Comparison of ENCODE assay signal across 8 mouse cellular contexts in genomic region chr6:52216691-52217458, GRCm38 (mm10). TPM values are rescaled to one million over a fixed set of nuclear protein-coding genes. Genes with fewer than 3 reads are reported as not detected.
DNase-seq lines count a peak whose midpoint lies in the region; ATAC-seq and TF ChIP-seq lines count a peak whose summit lies in the region.

No protein-coding gene starts in this region.

- H3K9me3 ChIP-seq in ES-Bruce4 (replicated peaks; ENCODE audit: control insufficient read depth, insufficient read depth, low read length, poor library complexity, severe bottlenecking), result no peaks in the 10 kb centered on the region
- H3K9me3 ChIP-seq in limb, embryonic 10.5 days (replicated peaks), result no peaks in the 10 kb centered on the region
- H3K9me3 ChIP-seq in neural tube, embryonic 14.5 days (ENCODE audit: control insufficient read depth, low read length), result no peaks in the 10 kb centered on the region

- ATAC-seq in neural tube, embryonic 14.5 days (ENCODE audit: low read depth), result peak; percentile 15

- peaks cover 57% of the 10 kb centered on the region for H3K27me3 ChIP-seq in ES-Bruce4 (ENCODE audit: control insufficient read depth, insufficient read depth, low read length, poor library complexity, severe bottlenecking)
- peaks cover 41% of the 10 kb centered on the region for H3K27me3 ChIP-seq in limb, embryonic 10.5 days (ENCODE audit: low read depth, poor library complexity, severe bottlenecking)
- no peaks in the 10 kb centered on the region for H3K27me3 ChIP-seq in neural tube, embryonic 14.5 days (ENCODE audit: control insufficient read depth, insufficient read depth, low read length)

- no peaks in the 10 kb centered on the region for H3K4me1 ChIP-seq in ES-Bruce4 (ENCODE audit: control insufficient read depth, insufficient read depth, low read length)
- peaks cover 84% of the 10 kb centered on the region for H3K4me1 ChIP-seq in limb, embryonic 10.5 days
- peaks cover 36% of the 10 kb centered on the region for H3K4me1 ChIP-seq in neural tube, embryonic 14.5 days (ENCODE audit: control insufficient read depth, insufficient read depth, low read length)

- TF ChIP-seq POLR2A in ES-Bruce4 (IDR thresholded peaks at IDR 0.05; ENCODE audit: insufficient read depth, low read length), result no peak

- H3K27ac ChIP-seq in ES-Bruce4 (ENCODE audit: insufficient read depth, low read length), result no peak overlapping the region
- peak overlapping the region; percentile 99 for H3K27ac ChIP-seq in limb, embryonic 10.5 days
- H3K27ac ChIP-seq in neural tube, embryonic 14.5 days (ENCODE audit: low read depth, low read length), result peak overlapping the region; percentile 99

- TF ChIP-seq CTCF in ES-Bruce4 (IDR thresholded peaks at IDR 0.05; ENCODE audit: low read depth, low read length), result no peak

- H3K4me2 ChIP-seq in neural tube, embryonic 14.5 days (ENCODE audit: low read depth, low read length), result peak overlapping the region; percentile 99

- peak overlapping the region; percentile 28 for H3K4me3 ChIP-seq in ES-Bruce4 (ENCODE audit: low read depth, low read length)
- H3K4me3 ChIP-seq in limb, embryonic 10.5 days, result peak overlapping the region; percentile 90
- H3K4me3 ChIP-seq in neural tube, embryonic 14.5 days (ENCODE audit: low read depth, low read length), result peak overlapping the region; percentile 88

- under 1% methylated on average over 60 of the region's 60 CpGs for WGBS in limb, embryonic 10.5 days
- under 1% methylated on average over 60 of the region's 60 CpGs for WGBS in neural tube, embryonic 14.5 days

- TF ChIP-seq EP300 in ES-Bruce4 (IDR thresholded peaks at IDR 0.05; ENCODE audit: insufficient read depth, low read depth, low read length), result no peak

- H3K36me3 ChIP-seq in ES-Bruce4 (ENCODE audit: control insufficient read depth, insufficient read depth, low read length, poor library complexity, severe bottlenecking), result no peaks in the 10 kb centered on the region
- 0 out of 2 replicates have a peak, but pooled peaks cover 4% of the 10 kb centered on the region for H3K36me3 ChIP-seq in limb, embryonic 10.5 days
- H3K36me3 ChIP-seq in neural tube, embryonic 14.5 days (ENCODE audit: control insufficient read depth, insufficient read depth, low read length), result no peaks in the 10 kb centered on the region

- DNase-seq in A20 (ENCODE audit: low read depth, low spot score), result peak; percentile 88
- peak; percentile 80 for DNase-seq in forelimb bud, embryonic 11.5 days (ENCODE audit: low read depth, low spot score)
- DNase-seq in limb, embryonic 10.5 days (ENCODE audit: low spot score), result peak; percentile 81
- no peak for DNase-seq in Muller cell, postnatal 12 days (ENCODE audit: inconsistent ontology term)
- no peak for DNase-seq in frontal cortex, postnatal 25 days (ENCODE audit: low spot score in 2 of 2)
- DNase-seq in right cerebral cortex, postnatal 14 days, result no peak

- H3K9ac ChIP-seq in ES-Bruce4 (ENCODE audit: low read depth, poor library complexity, severe bottlenecking), result peak overlapping the region; percentile 50
- H3K9ac ChIP-seq in neural tube, embryonic 14.5 days (replicated peaks; ENCODE audit: low read depth, low read length), result peak overlapping the region; percentile 98

RNA-seq across cellular contexts. Expression of gene Gm28308, which starts 3.7 kb away (rescaled TPM):
- not detected in 2 replicates for polyA plus RNA-seq in ES-Bruce4 (2011; ENCODE audit: insufficient read depth, insufficient read length, low read depth, missing spikeins)
- 0.79 and 1.2 TPM in 2 replicates for polyA plus RNA-seq in limb, embryonic 10.5 days (2016; fragmentation: Nextera tagmentation; extraction: Ambion mirVana)
- 4.2 TPM in 1 of 2 replicates, not detected in the other for polyA plus RNA-seq in neural tube, embryonic 14.5 days (2014; fragmentation: Nextera tagmentation; extraction: Ambion mirVana)

RNA-seq across cellular contexts. Expression of gene Hoxa3, which starts 3.7 kb away (rescaled TPM):
- polyA plus RNA-seq in ES-Bruce4 (2011; ENCODE audit: insufficient read depth, insufficient read length, low read depth, missing spikeins), result 0.25 TPM in 1 of 2 replicates, not detected in the other
- 7.0 and 7.9 TPM in 2 replicates for polyA plus RNA-seq in limb, embryonic 10.5 days (2016; fragmentation: Nextera tagmentation; extraction: Ambion mirVana)
- 10.8 and 13.4 TPM in 2 replicates for polyA plus RNA-seq in neural tube, embryonic 14.5 days (2014; fragmentation: Nextera tagmentation; extraction: Ambion mirVana)

RNA-seq across cellular contexts. Expression of gene Hoxa7, which starts 4.8 kb away (rescaled TPM):
- polyA plus RNA-seq in ES-Bruce4 (2011; ENCODE audit: insufficient read depth, insufficient read length, low read depth, missing spikeins), result 0.65 and 1.4 TPM in 2 replicates
- polyA plus RNA-seq in limb, embryonic 10.5 days (2016; fragmentation: Nextera tagmentation; extraction: Ambion mirVana), result 24.7 and 24.8 TPM in 2 replicates
- 90.8 and 110 TPM in 2 replicates for polyA plus RNA-seq in neural tube, embryonic 14.5 days (2014; fragmentation: Nextera tagmentation; extraction: Ambion mirVana)

RNA-seq across cellular contexts. Expression of gene Hoxa6, which starts 8.4 kb away (rescaled TPM):
- not detected in 2 replicates for polyA plus RNA-seq in ES-Bruce4 (2011; ENCODE audit: insufficient read depth, insufficient read length, low read depth, missing spikeins)
- polyA plus RNA-seq in limb, embryonic 10.5 days (2016; fragmentation: Nextera tagmentation; extraction: Ambion mirVana), result 3.5 and 4.1 TPM in 2 replicates
- polyA plus RNA-seq in neural tube, embryonic 14.5 days (2014; fragmentation: Nextera tagmentation; extraction: Ambion mirVana), result 10.1 and 15.7 TPM in 2 replicates

RNA-seq across cellular contexts. Expression of gene Hoxa5, which starts 12.5 kb away (rescaled TPM):
- not detected in 2 replicates for polyA plus RNA-seq in ES-Bruce4 (2011; ENCODE audit: insufficient read depth, insufficient read length, low read depth, missing spikeins)
- 9.8 and 10.4 TPM in 2 replicates for polyA plus RNA-seq in limb, embryonic 10.5 days (2016; fragmentation: Nextera tagmentation; extraction: Ambion mirVana)
- polyA plus RNA-seq in neural tube, embryonic 14.5 days (2014; fragmentation: Nextera tagmentation; extraction: Ambion mirVana), result 20.9 and 30.6 TPM in 2 replicates

Comparison
In these comparisons a context has a peak if more than half of its experiments do, and no peak if none do; other contexts are left out.
1. DNase-seq: peak in A20 (single experiment), forelimb bud, embryonic 11.5 days (single experiment) and limb, embryonic 10.5 days (single experiment); none in Muller cell, postnatal 12 days (single experiment), frontal cortex, postnatal 25 days (0 of 2) and right cerebral cortex, postnatal 14 days (single experiment).
2. H3K4me3 ChIP-seq: peak in every context shown above with its lines; median percentile 90 in limb, embryonic 10.5 days; 88 in neural tube, embryonic 14.5 days; 28 in ES-Bruce4.
3. RNA of gene Hoxa7, which starts 4.8 kb away (polyA plus RNA-seq): 90.8 to 110 TPM in neural tube, embryonic 14.5 days and 24.7 to 24.8 TPM in limb, embryonic 10.5 days; 0.65 to 1.4 TPM in ES-Bruce4; every median in the first group is over 10 times any median in the second.